Mouse (Mus musculus): ENCODE data around the gene Clpsl2.

Clpsl2 gene

DNA sequence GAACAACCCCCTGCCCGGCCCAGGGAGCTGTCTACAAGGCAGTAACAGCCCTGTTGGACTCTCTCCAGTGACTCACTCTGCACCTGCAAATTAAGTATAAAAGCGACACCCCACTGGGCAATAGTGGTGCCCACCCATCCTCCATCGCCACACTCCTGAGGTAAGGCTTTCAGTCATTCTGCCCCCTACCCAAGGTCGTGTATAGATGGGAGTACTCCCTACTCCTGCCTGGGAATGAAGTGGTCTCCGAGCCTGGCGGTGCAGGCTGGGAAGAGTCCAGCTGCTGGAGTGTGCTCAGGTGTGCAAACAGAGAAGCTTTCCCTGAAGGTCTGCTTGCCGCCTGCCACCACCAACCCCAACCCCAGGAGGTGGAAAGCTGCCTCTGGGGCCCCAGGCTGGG lies 12.4 kb downstream of the Clpsl2 start:
- DNase-seq: no peak

GRCm38 (mm10) chr17:28565181-28565580 lies 16.0 kb downstream of the Clpsl2 start:
- no peak for DNase-seq

DNA sequence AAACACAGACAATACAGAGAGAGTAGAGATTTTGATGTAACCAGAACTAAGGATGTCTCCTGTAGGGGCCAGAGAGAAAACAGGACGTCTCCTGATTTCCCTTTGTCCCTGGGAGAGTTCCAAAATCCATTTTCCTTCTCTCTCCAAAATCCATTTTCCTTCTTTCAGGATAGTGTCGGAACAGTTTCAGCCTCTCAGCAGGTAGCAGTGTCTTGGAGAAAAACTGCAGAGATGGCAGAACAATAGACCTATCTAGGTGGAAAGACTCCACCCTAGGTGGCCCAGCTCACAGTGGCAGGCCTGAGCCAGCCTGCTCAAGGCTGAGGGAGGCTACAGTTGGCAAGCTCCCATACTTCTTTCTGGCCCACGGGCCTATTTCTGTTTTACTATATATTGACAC lies 18.3 kb downstream of the Clpsl2 start:
- no peak for DNase-seq

GRCm38 (mm10) chr17:28571868-28572267 lies 22.7 kb downstream of the Clpsl2 start:
- DNase-seq: no peak

DNA sequence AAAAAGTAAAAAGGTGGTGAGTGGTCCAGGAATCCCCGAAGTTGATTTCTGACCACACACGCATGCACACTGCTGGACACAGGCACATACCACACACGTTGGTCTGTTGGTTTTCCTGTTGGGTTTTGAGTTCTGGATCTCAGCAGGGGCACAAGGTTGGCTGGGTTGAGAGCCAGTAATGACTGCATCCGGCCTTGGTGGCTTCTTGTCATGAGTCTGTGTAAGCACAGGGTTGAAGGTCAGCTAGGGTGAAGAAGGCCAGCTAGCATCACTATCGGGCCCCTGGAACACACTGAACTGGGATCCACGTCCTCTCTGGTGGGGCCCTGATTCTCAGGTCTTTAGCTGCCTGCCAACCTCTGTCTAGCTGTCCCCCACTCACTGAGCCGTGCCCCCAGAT lies 23.3 kb downstream of the Clpsl2 start:
- DNase-seq: no peak

DNA sequence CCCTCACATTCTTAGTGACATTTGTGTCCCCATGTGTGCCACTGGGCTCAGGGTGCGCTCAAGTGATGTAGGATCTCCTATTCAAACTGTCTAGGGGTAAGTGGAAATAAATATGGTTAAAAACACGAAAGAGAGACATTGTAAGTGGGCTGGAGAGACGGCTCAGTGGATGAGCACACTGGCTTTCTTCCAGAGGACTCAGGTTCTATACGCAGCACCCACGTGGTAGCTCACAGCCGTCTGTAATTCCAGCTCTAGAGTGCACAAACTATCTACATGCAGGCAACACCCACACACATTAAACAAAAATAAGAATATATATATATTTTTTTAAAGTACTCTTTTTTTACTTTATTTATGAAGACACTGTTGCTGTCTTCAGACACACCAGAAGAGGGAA lies 23.7 kb downstream of the Clpsl2 start:
- no peak for DNase-seq

GRCm38 (mm10) chr17:28575244-28576125 lies 26.3 kb downstream of the Clpsl2 start, which contains the start of gene Lhfpl5:
Gene Lhfpl5, plus strand, starts transcription at chr17:28575641.
- DNase-seq: peak; percentile 55

DNA sequence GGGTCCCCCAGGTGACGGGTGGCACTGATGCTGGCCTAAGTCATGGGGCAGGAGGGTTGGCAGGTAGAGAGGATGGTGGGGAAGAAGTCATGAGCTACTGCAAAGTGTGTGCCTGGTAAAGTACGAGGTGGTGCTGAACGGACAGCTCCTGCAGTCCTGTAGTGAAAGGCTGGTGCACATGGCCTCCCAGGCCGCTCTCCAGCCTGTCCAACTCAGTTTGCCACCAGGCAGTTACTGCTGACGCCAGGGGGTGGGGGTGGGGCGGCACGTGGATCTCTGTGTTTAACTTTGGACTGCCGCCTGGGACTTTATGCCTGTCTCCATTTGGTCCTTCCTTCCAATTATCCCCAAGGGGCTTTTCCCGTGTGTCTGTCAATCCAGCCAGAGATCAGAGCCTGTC lies 31.2 kb downstream of the Clpsl2 start:
- peak; percentile 76 for DNase-seq

DNA sequence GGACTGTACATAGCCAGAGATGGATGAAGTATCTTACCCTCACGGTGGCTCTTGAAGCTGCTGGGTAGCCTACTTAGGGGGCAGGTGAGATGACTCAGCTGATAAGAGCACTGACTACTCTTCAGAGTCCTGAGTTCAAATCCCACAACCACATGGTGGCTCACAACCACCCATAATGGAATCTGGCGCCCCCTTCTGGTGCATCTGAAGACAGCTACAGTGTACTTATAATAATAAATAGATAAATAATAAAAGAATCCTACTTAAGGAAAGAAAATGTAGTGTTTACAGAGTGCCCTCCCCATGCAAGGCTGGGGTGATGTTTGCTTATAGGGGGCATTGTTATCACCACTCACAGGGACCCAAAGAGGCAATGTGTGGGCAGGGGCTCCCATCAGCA lies 31.8 kb downstream of the Clpsl2 start:
- DNase-seq: no peak

DNA sequence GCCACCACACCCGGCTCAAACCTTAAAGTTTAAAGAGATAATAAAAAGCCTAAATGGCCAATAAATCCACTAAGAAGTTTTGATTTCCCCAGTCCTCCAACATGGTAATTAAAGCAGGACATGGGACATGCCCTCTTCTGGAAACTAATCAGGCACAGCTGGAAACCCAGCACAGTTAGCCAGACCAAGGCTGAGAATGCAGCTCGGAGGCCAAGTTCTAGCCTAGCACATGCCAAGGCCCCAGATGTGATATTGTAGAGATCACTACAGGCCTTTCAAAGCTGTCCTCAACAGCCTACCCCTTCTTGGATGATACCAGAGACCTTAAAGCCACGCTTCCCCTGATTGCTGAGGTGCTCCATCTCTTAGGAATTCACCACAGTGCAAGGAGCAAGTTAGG lies 37.3 kb downstream of the Clpsl2 start:
- peak; percentile 39 for DNase-seq

DNA sequence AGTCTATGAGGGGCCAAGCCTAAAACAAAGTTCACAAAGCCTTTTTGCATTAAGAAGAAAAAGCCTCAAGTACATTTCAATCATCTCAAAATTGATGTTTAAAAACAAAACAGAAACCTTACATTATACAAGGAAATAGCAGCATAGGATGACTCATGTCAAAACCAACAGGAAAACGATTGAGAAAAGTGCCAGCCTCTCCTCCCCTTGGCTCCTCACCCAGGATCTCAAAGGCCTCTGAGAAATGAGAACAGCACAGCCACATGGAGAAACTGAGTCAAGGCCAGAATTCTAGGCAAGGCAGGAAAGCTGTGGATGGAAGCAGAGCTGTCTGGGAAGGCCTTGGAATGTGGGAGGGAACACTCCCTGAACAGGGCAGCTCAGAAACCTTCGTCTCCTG lies 39.4 kb downstream of the Clpsl2 start:
- no peak for DNase-seq

DNA sequence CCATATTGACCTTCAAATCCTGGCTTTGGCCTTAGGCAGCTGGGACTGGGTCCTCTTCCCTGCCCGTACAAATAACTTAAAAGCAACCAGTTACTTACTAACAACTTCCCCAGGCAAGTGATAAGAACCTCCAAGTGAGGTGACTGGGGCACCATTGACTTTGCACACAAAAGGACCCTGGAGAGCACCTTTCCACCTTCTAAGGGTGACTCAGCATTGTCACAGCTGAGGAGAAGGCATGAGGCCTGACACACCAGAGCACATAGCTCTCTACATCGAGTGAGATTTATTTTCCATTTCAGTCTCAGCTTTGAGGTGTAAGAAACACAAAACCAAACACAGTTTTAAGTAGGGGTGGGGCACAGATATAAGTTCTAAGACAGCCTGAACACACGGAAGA lies 41.4 kb downstream of the Clpsl2 start:
- DNase-seq: no peak

GRCm38 (mm10) chr17:28591476-28591875 lies 42.3 kb downstream of the Clpsl2 start:
- DNase-seq: no peak

DNA sequence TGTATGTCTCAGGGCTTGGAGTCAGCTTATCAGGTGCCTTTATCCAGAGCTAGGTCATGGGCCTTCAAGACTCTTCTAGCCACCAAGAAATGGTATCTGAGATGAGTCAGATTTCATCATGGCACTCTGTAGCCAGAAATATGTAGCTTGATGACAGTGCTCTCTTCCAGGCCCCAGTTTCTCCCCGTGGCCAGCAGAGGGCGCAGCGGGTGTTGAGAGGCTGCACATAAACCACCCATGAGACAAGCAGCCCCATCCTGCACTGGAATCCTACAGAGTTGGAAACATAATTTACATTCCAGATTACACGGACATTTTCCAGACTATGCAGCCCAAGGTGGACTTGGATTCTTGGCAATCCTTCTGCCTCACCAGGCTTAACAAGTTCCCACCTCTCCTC lies 43.8 kb downstream of the Clpsl2 start:
- DNase-seq: peak; percentile 82

DNA sequence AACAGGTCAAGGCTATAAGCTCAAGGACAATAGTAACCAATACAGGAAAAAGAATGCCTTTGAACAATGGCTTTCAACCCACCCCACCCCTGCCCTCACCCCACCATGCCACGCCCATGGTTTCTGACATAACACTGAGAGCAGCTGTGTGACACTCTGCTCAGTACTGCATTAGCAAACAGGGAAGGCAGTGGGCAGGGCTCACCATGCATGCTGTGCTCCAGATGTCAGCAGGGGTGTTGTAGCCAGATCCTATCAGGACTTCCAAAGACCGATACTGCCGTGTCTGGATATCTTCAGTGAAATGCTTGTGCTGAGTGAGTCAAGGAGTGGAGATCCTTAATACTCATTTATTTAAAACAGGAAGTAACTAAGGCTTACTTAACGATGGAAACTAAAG lies 44.8 kb downstream of the Clpsl2 start:
- DNase-seq: no peak

DNA sequence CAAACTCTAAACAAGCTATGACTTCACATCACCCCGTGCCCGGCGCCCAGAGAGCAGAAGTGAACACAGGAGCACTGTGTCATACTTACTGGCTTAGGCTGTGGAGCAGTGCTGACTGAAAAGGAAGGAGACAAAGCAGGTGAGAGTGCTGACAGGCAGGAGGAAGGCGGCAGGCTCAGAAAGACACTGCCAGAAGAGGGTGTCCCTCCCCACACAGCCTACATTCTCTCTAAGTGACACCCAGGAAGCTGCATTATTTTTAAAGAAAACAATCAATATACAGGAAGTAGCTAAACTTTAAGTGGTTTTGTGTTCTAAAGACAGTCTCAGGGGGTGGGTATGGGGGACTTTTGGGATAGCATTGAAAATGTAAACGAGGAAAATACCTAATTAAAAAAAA lies 51.6 kb downstream of the Clpsl2 start:
- no peak for DNase-seq

DNA sequence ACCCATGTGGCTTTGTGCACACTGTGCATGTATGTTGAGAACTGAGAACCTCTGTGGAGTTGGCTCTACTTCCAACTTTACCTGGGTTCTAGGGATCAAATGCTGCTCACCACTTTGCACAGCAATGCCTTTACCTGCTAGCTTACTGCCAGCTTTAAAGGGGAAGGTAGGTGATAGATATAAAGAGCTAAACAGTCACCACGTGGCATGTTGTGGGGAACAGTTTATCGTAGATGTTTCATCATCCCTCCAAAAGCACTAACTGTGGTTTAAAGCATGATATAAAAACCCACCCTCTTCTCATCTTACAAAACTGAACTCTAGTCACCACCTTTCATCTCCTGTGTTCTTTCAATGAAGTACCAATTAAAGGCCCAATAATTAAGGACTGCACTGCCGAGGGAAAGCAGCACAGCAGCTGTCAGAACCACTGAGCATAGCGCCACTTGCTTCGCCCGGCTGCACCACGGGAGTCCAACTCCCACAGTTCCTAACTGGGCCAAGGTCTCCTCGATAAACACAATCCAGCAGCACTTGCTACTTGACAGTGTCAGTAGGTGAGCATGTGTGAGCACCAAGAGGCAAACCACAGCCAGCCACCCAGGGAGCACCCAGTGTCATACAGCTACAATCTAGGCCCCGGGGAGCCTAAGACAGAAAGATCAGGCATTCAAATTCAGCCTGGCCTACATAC lies 52.5 kb downstream of the Clpsl2 start:
- no peak for DNase-seq
